Mouse (Mus musculus) fibroblast of lung, adult 2 months (primary cell): Measurements from ENCODE around the gene Mboat7.

ENCODE experiments used
- DNase-seq: peaks from one replicate; pipeline ENCODE4 v3.0.0-alpha.2; 2011; ENCODE audit warnings: low read depth

The Mboat7 gene

DNA sequence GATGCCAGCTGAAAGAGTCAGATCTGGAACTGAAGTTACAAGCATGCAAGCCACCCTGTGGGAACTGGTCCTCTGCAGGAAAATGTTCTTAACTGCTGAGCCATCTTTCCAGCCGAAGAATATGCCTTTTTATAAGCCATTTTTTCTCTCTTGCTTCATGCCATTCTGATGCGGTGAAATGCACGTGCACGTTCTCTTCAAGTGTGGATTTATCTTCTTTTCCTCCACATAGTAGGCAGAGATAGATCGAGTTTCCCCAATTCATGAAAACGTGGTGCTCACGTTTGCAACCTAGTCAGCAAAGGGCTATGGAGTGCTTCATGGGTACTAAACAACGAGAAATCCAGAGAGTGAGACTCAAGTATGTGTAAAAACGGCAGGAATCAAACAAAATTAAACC, 49.5 kb downstream of the Mboat7 start:
- DNase-seq: no peak

DNA sequence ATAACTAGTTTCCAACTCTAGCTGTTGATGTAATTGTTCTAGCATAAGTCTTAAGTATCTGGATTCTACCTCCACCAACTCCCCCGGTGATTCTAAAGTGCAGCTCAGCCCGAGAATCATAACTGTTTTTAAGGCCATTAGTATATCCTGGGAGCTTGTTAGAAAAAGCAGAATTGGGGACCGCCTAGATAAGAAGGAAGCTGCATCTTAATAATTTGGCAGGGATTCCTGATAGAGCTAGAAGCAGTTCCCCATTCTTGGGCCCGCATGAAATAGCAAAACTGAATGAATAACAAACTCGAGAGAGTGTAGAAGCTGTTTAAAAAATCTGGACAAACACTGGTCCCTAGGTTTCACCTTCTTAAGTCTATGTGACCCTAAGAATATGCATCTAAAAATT, 49.9 kb downstream of the Mboat7 start:
- DNase-seq: no peak

DNA sequence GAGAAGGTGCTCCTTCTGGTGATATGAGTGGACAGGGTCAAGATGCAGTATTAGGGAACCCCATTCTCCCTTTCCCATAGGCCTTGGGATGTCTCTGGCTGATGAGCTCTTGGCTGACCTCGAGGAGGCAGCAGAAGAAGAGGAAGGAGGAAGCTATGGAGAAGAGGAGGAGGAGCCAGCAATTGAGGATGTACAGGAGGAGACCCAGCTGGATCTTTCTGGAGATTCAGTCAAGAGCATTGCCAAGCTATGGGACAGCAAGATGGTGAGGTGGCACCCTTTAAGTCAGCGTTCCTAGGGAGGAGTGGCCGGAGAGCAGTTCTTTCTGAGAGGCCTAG, 62.9 kb downstream of the Mboat7 start:
- DNase-seq: no peak

DNA sequence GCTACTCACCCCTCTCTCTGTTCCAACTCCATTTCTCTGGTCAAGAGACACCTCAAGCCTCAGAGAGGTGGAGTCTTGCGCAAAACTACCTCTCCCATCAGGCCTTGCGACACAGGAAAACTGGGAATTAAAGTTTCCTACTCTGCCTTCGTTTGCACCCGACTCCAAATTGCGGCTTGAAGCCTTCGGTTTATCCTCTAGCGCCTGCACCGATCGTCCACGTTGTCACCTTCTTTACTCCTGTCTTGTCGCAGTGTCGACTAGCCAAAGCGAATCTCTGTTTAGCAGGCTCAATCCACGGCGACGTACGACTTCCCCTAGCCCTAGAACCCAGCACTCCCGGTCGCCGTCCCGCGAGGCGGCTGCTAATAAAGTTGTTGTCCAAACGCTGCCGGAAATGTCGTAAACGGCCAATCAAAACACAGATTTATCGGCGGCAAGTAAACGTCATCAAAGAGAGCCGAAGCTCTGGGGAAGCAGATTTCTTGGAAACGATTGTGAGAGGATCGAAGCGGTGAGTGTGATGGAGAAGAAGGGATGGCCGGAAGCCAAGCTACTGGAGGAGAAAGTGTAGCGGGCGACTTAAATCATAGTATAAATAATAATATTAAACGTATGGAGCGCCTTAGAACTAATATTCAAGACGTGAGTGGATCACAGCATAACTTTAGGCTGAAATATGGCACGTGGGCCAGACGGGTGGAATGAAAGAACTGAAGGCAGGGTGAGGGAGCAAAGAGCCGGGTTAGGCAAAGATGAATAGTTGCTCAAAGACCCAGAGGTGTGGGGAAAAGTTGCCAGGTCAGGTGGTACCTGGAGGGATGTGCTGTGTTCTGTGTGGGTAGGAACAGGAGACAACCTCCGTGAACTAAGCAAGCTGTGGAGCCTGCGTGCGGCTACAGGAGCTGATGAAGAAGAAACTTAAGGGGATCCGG, 63.5 kb downstream of the Mboat7 start, which contains the start of the genes Tfpt and Prpf31:
Gene Tfpt, minus strand, starts transcription at position 387 of the 935 bp plus-strand sequence.
Gene Prpf31, plus strand, starts transcription at position 443 of the 935 bp plus-strand sequence.
- DNase-seq: peak; percentile 94

DNA sequence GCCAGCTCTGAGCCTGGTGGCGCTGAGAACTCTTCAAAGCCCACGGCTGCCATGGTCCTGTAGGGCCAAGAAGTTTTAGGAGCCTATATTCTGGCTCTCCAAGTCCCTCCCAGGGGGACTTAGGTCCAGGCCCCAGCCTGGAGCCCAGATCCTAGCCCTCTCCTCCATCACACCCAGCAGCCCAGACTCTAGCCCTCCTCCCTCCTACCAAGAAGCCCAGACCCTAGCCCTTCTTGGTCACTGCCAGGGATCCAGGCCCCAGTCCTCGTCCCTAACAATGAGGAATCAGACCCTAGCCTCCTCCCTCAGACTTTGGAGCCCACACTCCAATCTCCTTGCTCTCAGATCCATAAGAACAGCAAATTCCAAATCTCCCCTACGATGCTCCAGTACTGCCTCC, 64.3 kb downstream of the Mboat7 start:
- no peak for DNase-seq
